Mouse (Mus musculus) bone marrow macrophage, adult 2 months (primary cell): ENCODE measurements at regions not wholly inside any gene's neighbourhood (a gene's known extent, or its start where the extent isn't known, plus 50 kb on each side); places are given as distances from the start of the nearest gene placed in this dataset.

ENCODE experiments used
- H3K27ac ChIP-seq: 2 replicates; pipeline ENCODE4 v1.5.1; 2012; ENCODE audit warnings: low read depth, low read length; ENCODE audit not compliant: insufficient read depth
- H3K4me1 ChIP-seq: 2 replicates; pipeline ENCODE4 v1.6.1; 2012; ENCODE audit warnings: low read length; ENCODE audit not compliant: control insufficient read depth, insufficient read depth
- H3K4me3 ChIP-seq: 2 replicates; pipeline ENCODE4 v1.5.1; 2012; ENCODE audit warnings: mild to moderate bottlenecking, low read length, moderate library complexity; ENCODE audit not compliant: insufficient read depth
- CTCF ChIP-seq: IDR thresholded peaks from 2 replicates; pipeline ENCODE4 v1.5.1; 2012; ENCODE audit warnings: low read depth, mild to moderate bottlenecking, low read length, moderate library complexity
- POLR2A ChIP-seq: IDR thresholded peaks from 2 replicates; pipeline ENCODE4 v1.6.1; 2012; ENCODE audit warnings: mild to moderate bottlenecking, low read depth, low read length, borderline replicate concordance

- Histone ChIP-seq H3K4me3 (no peak overlapping the region), H3K4me1 (no peaks in the 10 kb centered on the region), H3K27ac (no peak overlapping the region)
- TF ChIP-seq CTCF (no peak), POLR2A (no peak)
Measured at GRCm38 (mm10) chr8:109081295-109081694, 412.5 kb upstream of the Pmfbp1 start.

- Histone ChIP-seq H3K4me3 (no peak overlapping the region), H3K4me1 (no peaks in the 10 kb centered on the region), H3K27ac (no peak overlapping the region)
- TF ChIP-seq CTCF = no peak
- TF ChIP-seq POLR2A = no peak
Measured at GRCm38 (mm10) chr8:109085134-109085533, 408.7 kb upstream of the Pmfbp1 start.

- no peak overlapping the region for H3K27ac ChIP-seq
- H3K4me3 ChIP-seq = no peak overlapping the region
- no peak for TF ChIP-seq CTCF
- TF ChIP-seq POLR2A = no peak
- H3K4me1 ChIP-seq = no peaks in the 10 kb centered on the region
Measured at GRCm38 (mm10) chr8:109087781-109088180, 406.0 kb upstream of the Pmfbp1 start.

- Histone ChIP-seq H3K4me1 (no peaks in the 10 kb centered on the region), H3K27ac (no peak overlapping the region), H3K4me3 (no peak overlapping the region)
- no peak for TF ChIP-seq POLR2A
- no peak for TF ChIP-seq CTCF
Measured at GRCm38 (mm10) chr8:109099671-109100070, 394.2 kb upstream of the Pmfbp1 start.

GRCm38 (mm10) chr8:109101416-109101815, 392.4 kb upstream of the Pmfbp1 start:
- no peak for TF ChIP-seq CTCF
- TF ChIP-seq POLR2A = no peak
- H3K4me3 ChIP-seq = no peak overlapping the region
- H3K4me1 ChIP-seq = no peaks in the 10 kb centered on the region
- no peak overlapping the region for H3K27ac ChIP-seq

- Histone ChIP-seq H3K4me3 (no peak overlapping the region), H3K27ac (no peak overlapping the region)
Measured at GRCm38 (mm10) chr8:109104798-109105326, 389.0 kb upstream of the Pmfbp1 start.

GRCm38 (mm10) chr8:109105693-109106092, 388.1 kb upstream of the Pmfbp1 start:
- Histone ChIP-seq H3K27ac (no peak overlapping the region), H3K4me3 (no peak overlapping the region), H3K4me1 (no peaks in the 10 kb centered on the region)
- no peak for TF ChIP-seq CTCF
- TF ChIP-seq POLR2A = no peak

More at GRCm38 (mm10) chr8:109104798-109105326, 389.0 kb upstream of the Pmfbp1 start:
- TF ChIP-seq CTCF (no peak), POLR2A (no peak)
- no peaks in the 10 kb centered on the region for H3K4me1 ChIP-seq

GRCm38 (mm10) chr8:109106971-109107370, 386.9 kb upstream of the Pmfbp1 start:
- Histone ChIP-seq H3K4me1 (no peaks in the 10 kb centered on the region), H3K4me3 (no peak overlapping the region), H3K27ac (no peak overlapping the region)
- TF ChIP-seq CTCF (no peak), POLR2A (no peak)

- Histone ChIP-seq H3K27ac (no peak overlapping the region), H3K4me1 (no peaks in the 10 kb centered on the region), H3K4me3 (no peak overlapping the region)
- TF ChIP-seq CTCF (no peak), POLR2A (no peak)
Measured at GRCm38 (mm10) chr8:109107762-109108161, 386.1 kb upstream of the Pmfbp1 start.

- H3K4me1 ChIP-seq = no peaks in the 10 kb centered on the region
- H3K27ac ChIP-seq = no peak overlapping the region
- TF ChIP-seq CTCF (no peak), POLR2A (no peak)
- H3K4me3 ChIP-seq = no peak overlapping the region
Measured at GRCm38 (mm10) chr8:109109390-109109789, 384.4 kb upstream of the Pmfbp1 start.

GRCm38 (mm10) chr8:109121776-109122175, 372.1 kb upstream of the Pmfbp1 start:
- no peaks in the 10 kb centered on the region for H3K4me1 ChIP-seq
- H3K4me3 ChIP-seq = no peak overlapping the region
- no peak overlapping the region for H3K27ac ChIP-seq
- TF ChIP-seq CTCF = no peak
- TF ChIP-seq POLR2A = no peak
